8 mouse cellular contexts compared by ENCODE assay signal in the genomic region with DNA sequence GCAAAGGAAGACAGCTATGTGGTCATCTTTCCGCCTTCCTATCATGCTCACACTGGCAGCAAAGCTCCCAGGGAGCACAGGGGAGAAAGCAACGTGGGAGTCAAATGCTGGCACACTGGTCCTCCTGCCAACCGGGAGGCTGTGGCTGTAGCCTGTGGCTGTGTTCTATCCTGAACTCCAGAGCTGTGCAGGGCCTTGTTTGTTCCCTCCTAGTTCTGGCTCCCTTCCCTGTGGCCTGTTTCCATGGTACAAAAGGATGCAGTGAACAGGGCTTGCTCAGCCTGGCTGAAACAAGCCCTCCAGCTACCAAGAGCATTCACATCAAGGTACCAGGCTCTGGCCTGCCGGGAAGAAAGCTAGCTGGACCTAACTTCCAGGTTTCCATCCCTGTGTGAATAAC. TPM values are rescaled to one million over a fixed set of nuclear protein-coding genes. Genes with fewer than 3 reads are reported as not detected.
DNase-seq lines count a peak whose midpoint lies in the region; ATAC-seq and TF ChIP-seq lines count a peak whose summit lies in the region.

No protein-coding gene starts in this region.

- ATAC-seq in megakaryocyte, adult 5-6 weeks (ENCODE audit: poor library complexity, severe bottlenecking) = no peak

- no peak for TF ChIP-seq CTCF in gastrocnemius, adult 2 months (IDR thresholded peaks at IDR 0.05)

- intact Hi-C loops in gastrocnemius, adult 2 months (cut with DNase I) = no loop called here
- intact Hi-C loops in left cerebral cortex, postnatal 4 days (cut with DNase I) = no loop called here

- peak; percentile 54 for DNase-seq in gastrocnemius, adult 2 months
- no peak for DNase-seq in gastrocnemius, postnatal 10 days
- DNase-seq in brain, embryonic 18.5 days (ENCODE audit: low read depth, low spot score) = peak; percentile 60
- peak; percentile 69 for DNase-seq in gonadal fat pad, adult 2 months (ENCODE audit: low read depth)
- DNase-seq in left cerebral cortex, postnatal 4 days = peak; percentile 71
- DNase-seq in liver = no peak
- DNase-seq in adrenal gland, adult 18-20 months (ENCODE audit: low spot score in 2 of 2) = no peak

- no peak overlapping the region for H3K4me3 ChIP-seq in gastrocnemius, adult 2 months

- H3K27ac ChIP-seq in gastrocnemius, adult 2 months = peak overlapping the region; percentile 31; the same call in 1 of the 2 replicates

RNA-seq across cellular contexts. Expression of a gene that starts 22.8 kb away (rescaled TPM):
- 1 to 10 TPM; 7.7 to 8.1 TPM for total RNA-seq in gastrocnemius, adult 2 months (2021)
- 1 to 10 TPM; 7.1 to 7.5 TPM for total RNA-seq in gastrocnemius, postnatal 10 days (2021)
- 5.8 and 5.9 TPM in 2 replicates for polyA plus RNA-seq in gonadal fat pad, adult 2 months (2012; rRNA removed)
- 1 to 10 TPM; 8.4 to 9.6 TPM for total RNA-seq in left cerebral cortex, postnatal 4 days (2021)
- 1.2 and 2.0 TPM in 2 replicates for total RNA-seq in megakaryocyte, adult 5-6 weeks (2015)
- total RNA-seq in megakaryocyte, adult 5-6 weeks (2017) = 3.0 and 3.3 TPM in 2 replicates
- 1 to 10 TPM; 5.5 to 5.8 TPM for total RNA-seq in adrenal gland, adult 18-20 months (2021)

RNA-seq across cellular contexts. Expression of a gene that starts 41.0 kb away (rescaled TPM):
- total RNA-seq in gastrocnemius, adult 2 months (2021) = 10 to 100 TPM; 18.3 to 18.8 TPM
- total RNA-seq in gastrocnemius, postnatal 10 days (2021) = 10 to 100 TPM; 15.4 to 17.1 TPM
- polyA plus RNA-seq in gonadal fat pad, adult 2 months (2012; rRNA removed) = 1.00 and 1.4 TPM in 2 replicates
- 10 to 100 TPM; 15.0 to 17.9 TPM for total RNA-seq in left cerebral cortex, postnatal 4 days (2021)
- total RNA-seq in megakaryocyte, adult 5-6 weeks (2015) = 31.4 and 35.7 TPM in 2 replicates
- 61.6 and 67.3 TPM in 2 replicates for total RNA-seq in megakaryocyte, adult 5-6 weeks (2017)
- 10 to 100 TPM; 25.5 to 26.7 TPM for total RNA-seq in adrenal gland, adult 18-20 months (2021)

RNA-seq across cellular contexts. Expression of a gene that starts 41.3 kb away (rescaled TPM):
- 100 to 1,000 TPM in 1 of 2 experiments, 10 to 100 TPM in 1; 85.7 to 133 TPM for total RNA-seq in gastrocnemius, adult 2 months (2021)
- 10 to 100 TPM; 62.1 to 68.9 TPM for total RNA-seq in gastrocnemius, postnatal 10 days (2021)
- polyA plus RNA-seq in gonadal fat pad, adult 2 months (2012; rRNA removed) = 50.7 and 50.8 TPM in 2 replicates
- total RNA-seq in left cerebral cortex, postnatal 4 days (2021) = 10 to 100 TPM; 21.4 to 25.6 TPM
- 59.7 and 65.8 TPM in 2 replicates for total RNA-seq in megakaryocyte, adult 5-6 weeks (2015)
- total RNA-seq in megakaryocyte, adult 5-6 weeks (2017) = 79.4 and 86.7 TPM in 2 replicates
- 10 to 100 TPM; 79.9 to 86.8 TPM for total RNA-seq in adrenal gland, adult 18-20 months (2021)

Comparison
In these comparisons a context has a peak if more than half of its experiments do, and no peak if none do; other contexts are left out.
1. DNase-seq: peak in gastrocnemius, adult 2 months (single experiment), brain, embryonic 18.5 days (single experiment), gonadal fat pad, adult 2 months (single experiment) and left cerebral cortex, postnatal 4 days (single experiment); none in gastrocnemius, postnatal 10 days (single experiment), liver (single experiment) and adrenal gland, adult 18-20 months (0 of 2).